Mouse (Mus musculus): Measurements from ENCODE around the gene Fgfr1op. TPM values are rescaled to one million over a fixed set of nuclear protein-coding genes. Genes with fewer than 3 reads are reported as not detected.

Gene Fgfr1op
- total and polyA plus RNA-seq, 3 experiments: 43.5 to 44.5 TPM; not detected in 1

- no peak for DNase-seq (ENCODE audit: low read depth, low spot score)
- peaks cover 1 to 11% of the 10 kb centered on the region in 2 experiments; a peak in 3 of 4 replicates for H3K27me3 ChIP-seq (ENCODE audit: control insufficient read depth in 1 of 2, insufficient read depth in 2 of 2, low read length in 2 of 2)
- H3K36me3 ChIP-seq (ENCODE audit: control insufficient read depth in 1 of 2, insufficient read depth in 2 of 2, low read length in 2 of 2): no peaks in the 10 kb centered on the region; a peak in 1 of 4 replicates
- H3K27ac ChIP-seq (ENCODE audit: control insufficient read depth, low read depth, low read length): no peak overlapping the region
- H3K79me2 ChIP-seq (ENCODE audit: control insufficient read depth, insufficient read depth, low read length, poor library complexity): no peaks in the 10 kb centered on the region
- TF ChIP-seq RAD21 (IDR thresholded peaks at IDR 0.05; ENCODE audit: low read depth, low read length) (no peak), ZC3H11A (IDR thresholded peaks at IDR 0.05; ENCODE audit: low read depth, low read length) (no peak), ZNF384 (IDR thresholded peaks at IDR 0.05; ENCODE audit: low read depth, low read length) (no peak), ELF1 (IDR thresholded peaks at IDR 0.05; ENCODE audit: low read depth, low read length) (no peak), NRF1 (IDR thresholded peaks at IDR 0.05; ENCODE audit: insufficient read depth, low read depth, low read length, poor library complexity, severe bottlenecking) (no peak), TCF12 (IDR thresholded peaks at IDR 0.05; ENCODE audit: low read depth, low read length) (no peak), TBP (IDR thresholded peaks at IDR 0.05; ENCODE audit: low read depth, low read length) (no peak), EP300 (IDR thresholded peaks at IDR 0.05; ENCODE audit: low read depth in 1 of 2, low read length in 2 of 2) (no peak), GABPA (IDR thresholded peaks at IDR 0.05; ENCODE audit: low read depth, low read length) (no peak), SMC3 (IDR thresholded peaks at IDR 0.05; ENCODE audit: low read depth, low read length) (no peak), E2F4 (IDR thresholded peaks at IDR 0.05; ENCODE audit: borderline replicate concordance, low read depth, low read length) (no peak), MXI1 (IDR thresholded peaks at IDR 0.05; ENCODE audit: low read depth, low read length) (no peak), KAT2A (conservative IDR thresholded peaks at IDR 0.05; ENCODE audit: low read depth, low read length) (no peak)
- no peak overlapping the region for H3K4me3 ChIP-seq (ENCODE audit: control insufficient read depth in 1 of 2, insufficient read depth in 1 of 2, low read depth in 2 of 2, low read length in 2 of 2)
- no peak overlapping the region for H3K9ac ChIP-seq (ENCODE audit: control insufficient read depth, low read depth, low read length, poor library complexity, severe bottlenecking)
- H3K4me1 ChIP-seq (ENCODE audit: control insufficient read depth in 1 of 2, insufficient read depth in 2 of 2, low read length in 2 of 2): no peaks in the 10 kb centered on the region; a peak in 1 of 4 replicates
- H3K9me3 ChIP-seq (replicated peaks; ENCODE audit: insufficient read depth, low read length): no peaks in the 10 kb centered on the region
Measured at GRCm38 (mm10) chr17:8228622-8229021, 63.3 kb downstream of the Fgfr1op start.

- H3K9me3 ChIP-seq (replicated peaks; ENCODE audit: insufficient read depth, low read length): no peaks in the 10 kb centered on the region
- H3K27me3 ChIP-seq (ENCODE audit: control insufficient read depth in 1 of 2, insufficient read depth in 2 of 2, low read length in 2 of 2): peaks cover 1 to 11% of the 10 kb centered on the region in 2 experiments; a peak in 3 of 4 replicates
- H3K79me2 ChIP-seq (ENCODE audit: control insufficient read depth, insufficient read depth, low read length, poor library complexity): no peaks in the 10 kb centered on the region
- no peak for TF ChIP-seq MAFK (IDR thresholded peaks at IDR 0.05; ENCODE audit: borderline replicate concordance, low read depth, low read length)
- no peak for TF ChIP-seq RCOR1 (IDR thresholded peaks at IDR 0.05; ENCODE audit: low read depth, low read length)
- TF ChIP-seq POLR2AphosphoS2 (IDR thresholded peaks at IDR 0.05; ENCODE audit: low read length): no peak
- no peak for TF ChIP-seq USF2 (IDR thresholded peaks at IDR 0.05; ENCODE audit: borderline replicate concordance in 1 of 2, insufficient read depth in 1 of 2, low read depth in 1 of 2, low read length in 2 of 2)
- no peak for TF ChIP-seq UBTF (IDR thresholded peaks at IDR 0.05; ENCODE audit: borderline replicate concordance, insufficient read depth, low read depth, low read length)
- no peak for TF ChIP-seq MAZ (IDR thresholded peaks at IDR 0.05; ENCODE audit: low read depth, low read length)
- no peak for TF ChIP-seq MYC (IDR thresholded peaks at IDR 0.05; ENCODE audit: low read depth, low read length)
- TF ChIP-seq E2F4 (IDR thresholded peaks at IDR 0.05; ENCODE audit: borderline replicate concordance, low read depth, low read length): no peak
- no peak for TF ChIP-seq NRF1 (IDR thresholded peaks at IDR 0.05; ENCODE audit: insufficient read depth, low read depth, low read length, poor library complexity, severe bottlenecking)
- no peak for TF ChIP-seq USF1 (IDR thresholded peaks at IDR 0.05; ENCODE audit: low read depth, low read length)
- TF ChIP-seq ETS1 (IDR thresholded peaks at IDR 0.05; ENCODE audit: low read depth, low read length): no peak
- TF ChIP-seq CTCF (IDR thresholded peaks at IDR 0.05 in 2 of 3, conservative IDR thresholded peaks at IDR 0.05 in 1 of 3; ENCODE audit: control insufficient read depth in 1 of 3, insufficient read depth in 1 of 3, low read depth in 2 of 3, low read length in 3 of 3, poor library complexity in 1 of 3, severe bottlenecking in 1 of 3): no peak
- no peak for TF ChIP-seq POLR2A (IDR thresholded peaks at IDR 0.05; ENCODE audit: control insufficient read depth in 1 of 2, insufficient read depth in 1 of 2, low read depth in 1 of 2, low read length in 2 of 2, poor library complexity in 1 of 2)
- no peak for TF ChIP-seq TBP (IDR thresholded peaks at IDR 0.05; ENCODE audit: low read depth, low read length)
- no peak for TF ChIP-seq SIN3A (IDR thresholded peaks at IDR 0.05; ENCODE audit: low read length)
- TF ChIP-seq ELF1 (IDR thresholded peaks at IDR 0.05; ENCODE audit: low read depth, low read length): no peak
- no peak for TF ChIP-seq NELFE (IDR thresholded peaks at IDR 0.05; ENCODE audit: low read depth, low read length)
- TF ChIP-seq CHD1 (IDR thresholded peaks at IDR 0.05; ENCODE audit: low read depth, low read length): no peak
- no peak for TF ChIP-seq POLR2AphosphoS5 (IDR thresholded peaks at IDR 0.05; ENCODE audit: borderline replicate concordance, low read depth, low read length)
- TF ChIP-seq MXI1 (IDR thresholded peaks at IDR 0.05; ENCODE audit: low read depth, low read length): no peak
- no peak overlapping the region for H3K27ac ChIP-seq (ENCODE audit: control insufficient read depth, low read depth, low read length)
- peaks cover 0 to 4% of the 10 kb centered on the region in 2 experiments; a peak in 2 of 4 replicates for H3K4me1 ChIP-seq (ENCODE audit: control insufficient read depth in 1 of 2, insufficient read depth in 2 of 2, low read length in 2 of 2)
- no peak overlapping the region for H3K4me3 ChIP-seq (ENCODE audit: control insufficient read depth in 1 of 2, insufficient read depth in 1 of 2, low read depth in 2 of 2, low read length in 2 of 2)
- no peak overlapping the region for H3K9ac ChIP-seq (ENCODE audit: control insufficient read depth, low read depth, low read length, poor library complexity, severe bottlenecking)
- no peaks in the 10 kb centered on the region; a peak in 1 of 4 replicates for H3K36me3 ChIP-seq (ENCODE audit: control insufficient read depth in 1 of 2, insufficient read depth in 2 of 2, low read length in 2 of 2)
- DNase-seq (ENCODE audit: low read depth, low spot score): no peak
Measured at GRCm38 (mm10) chr17:8229607-8230006, 64.3 kb downstream of the Fgfr1op start.
